Mouse (Mus musculus) olfactory bulb, adult 2 months (tissue): ENCODE data around the gene 3110009E18Rik. TPM values are rescaled to one million over a fixed set of nuclear protein-coding genes. Genes with fewer than 3 reads are reported as not detected.

Source experiments
- H3K27ac ChIP-seq: fragments of 200-500 bp; 2 replicates; pipeline ENCODE4 v1.5.1; 2012; ENCODE audit warnings: low read depth, low read length; ENCODE audit not compliant: insufficient read depth
- H3K4me1 ChIP-seq: fragments of 200-500 bp; 2 replicates; pipeline ENCODE4 v1.6.1; 2012; ENCODE audit warnings: low read length; ENCODE audit not compliant: control insufficient read depth, insufficient read depth
- H3K4me3 ChIP-seq: fragments of 200-500 bp; 2 replicates; pipeline ENCODE4 v1.5.1; 2012; ENCODE audit warnings: mild to moderate bottlenecking, low read depth, low read length, moderate library complexity; ENCODE audit not compliant: insufficient read depth
- CTCF ChIP-seq: fragments of 200-500 bp; IDR thresholded peaks from 2 replicates; pipeline ENCODE4 v1.5.1; 2012; ENCODE audit warnings: low read depth, mild to moderate bottlenecking, low read length, moderate library complexity; ENCODE audit not compliant: insufficient read depth
- POLR2A ChIP-seq: fragments of 200-500 bp; IDR thresholded peaks from 2 replicates; pipeline ENCODE4 v1.6.1; 2012; ENCODE audit warnings: mild to moderate bottlenecking, low read depth, low read length, moderate library complexity; ENCODE audit not compliant: insufficient read depth
- WGBS: fragments of 180-500 bp; shearing (Covaris S2); methylation state at CpG from one replicate; pipeline ENCODE4 v1.1.7; 2018; 5-methylcytosine and 5-hydroxymethylcytosine counted together
- polyA plus RNA-seq: library from polyadenylated mRNA; stranded (reverse); fragments of >200 nt; gene quantifications from 2 replicates; pipeline ENCODE4 v1.2.4, GENCODE M21; 2012; ENCODE audit warnings: low replicate concordance; ENCODE audit not compliant: missing spikeins, insufficient read depth, insufficient read length

Gene 3110009E18Rik
- polyA plus RNA-seq, result not detected in 2 replicates

DNA sequence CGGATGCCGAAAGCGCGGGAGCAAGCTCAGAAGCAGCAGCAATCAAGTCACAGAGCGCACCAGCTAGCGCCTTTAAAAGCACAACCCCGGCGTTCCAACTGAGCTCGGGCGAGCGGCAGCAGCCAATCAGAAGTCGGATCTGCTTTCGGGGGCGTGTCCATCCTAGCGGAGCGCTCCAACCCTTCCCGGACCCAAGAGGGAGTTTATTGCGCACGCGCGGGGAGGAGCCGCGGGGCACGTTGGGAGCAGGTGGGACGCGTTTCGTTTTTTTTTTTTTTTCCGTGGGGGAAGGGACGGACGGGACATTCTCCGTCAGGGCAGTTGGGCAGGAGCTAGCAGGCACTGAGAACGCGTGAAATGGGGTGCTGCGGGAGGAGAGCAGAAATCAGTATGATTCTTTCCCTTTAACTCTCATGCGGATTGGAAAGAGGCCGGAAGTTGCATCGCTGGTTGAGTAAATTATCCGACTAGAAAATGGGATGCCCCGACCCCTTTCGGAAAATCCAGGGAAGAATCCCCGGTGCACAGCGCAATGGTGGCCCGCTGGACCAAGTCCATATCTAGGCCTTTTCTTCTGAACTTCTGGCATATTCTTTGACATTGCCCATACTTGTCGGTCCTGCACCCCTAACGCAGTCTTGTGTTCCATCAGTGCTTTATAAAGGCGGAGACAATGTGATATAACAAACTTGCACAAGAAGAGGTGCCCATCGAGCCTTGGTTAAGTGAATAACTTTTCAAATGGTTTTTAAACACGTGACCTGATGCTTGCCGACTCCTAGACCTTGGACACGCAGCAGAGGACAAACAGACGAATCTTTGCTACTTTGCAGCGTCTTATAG, at the start of gene 3110009E18Rik, which contains the start of gene Dbi:
Gene 3110009E18Rik (plus strand): TSS at position 219 of the 843 bp plus-strand sequence.
Gene Dbi (minus strand): TSS at position 110 of the 843 bp plus-strand sequence.
- Histone ChIP-seq H3K27ac (peak within 1 kb of the TSS; percentile 89), H3K4me1 (peaks cover 23% of the 10 kb centered on the region), H3K4me3 (peak within 1 kb of the TSS; percentile 91)
- TF ChIP-seq CTCF (no peak), POLR2A (peak; percentile 84)
- under 1% methylated on average over 52 of the region's 52 CpGs for WGBS

DNA sequence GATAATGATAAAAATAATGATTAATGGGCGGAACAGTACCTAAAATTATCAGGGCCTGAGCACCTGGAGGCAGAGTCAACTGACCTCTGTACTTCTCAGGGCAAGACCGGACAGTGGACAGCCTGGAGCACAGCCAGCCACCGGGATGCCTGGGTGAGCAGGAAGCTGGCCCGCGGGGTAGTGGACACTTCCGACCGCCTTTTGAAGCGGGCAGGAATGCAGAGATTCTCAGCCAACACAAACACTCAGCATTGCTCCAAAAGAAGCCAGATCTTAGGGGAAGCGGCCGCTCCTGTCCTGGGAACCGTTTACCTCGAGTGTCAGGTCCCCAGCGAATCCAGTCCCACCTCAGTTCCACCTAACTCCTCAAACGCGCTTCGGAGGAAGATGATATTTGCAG, 48.1 kb upstream of the 3110009E18Rik start:
- WGBS, result 19% methylated on average over 16 of the region's 16 CpGs
- Histone ChIP-seq H3K4me1 (peaks cover 18% of the 10 kb centered on the region), H3K4me3 (peak overlapping the region; percentile 19; the same call in 1 of the 2 replicates), H3K27ac (no peak overlapping the region)
- no peak for TF ChIP-seq CTCF
- no peak for TF ChIP-seq POLR2A

DNA sequence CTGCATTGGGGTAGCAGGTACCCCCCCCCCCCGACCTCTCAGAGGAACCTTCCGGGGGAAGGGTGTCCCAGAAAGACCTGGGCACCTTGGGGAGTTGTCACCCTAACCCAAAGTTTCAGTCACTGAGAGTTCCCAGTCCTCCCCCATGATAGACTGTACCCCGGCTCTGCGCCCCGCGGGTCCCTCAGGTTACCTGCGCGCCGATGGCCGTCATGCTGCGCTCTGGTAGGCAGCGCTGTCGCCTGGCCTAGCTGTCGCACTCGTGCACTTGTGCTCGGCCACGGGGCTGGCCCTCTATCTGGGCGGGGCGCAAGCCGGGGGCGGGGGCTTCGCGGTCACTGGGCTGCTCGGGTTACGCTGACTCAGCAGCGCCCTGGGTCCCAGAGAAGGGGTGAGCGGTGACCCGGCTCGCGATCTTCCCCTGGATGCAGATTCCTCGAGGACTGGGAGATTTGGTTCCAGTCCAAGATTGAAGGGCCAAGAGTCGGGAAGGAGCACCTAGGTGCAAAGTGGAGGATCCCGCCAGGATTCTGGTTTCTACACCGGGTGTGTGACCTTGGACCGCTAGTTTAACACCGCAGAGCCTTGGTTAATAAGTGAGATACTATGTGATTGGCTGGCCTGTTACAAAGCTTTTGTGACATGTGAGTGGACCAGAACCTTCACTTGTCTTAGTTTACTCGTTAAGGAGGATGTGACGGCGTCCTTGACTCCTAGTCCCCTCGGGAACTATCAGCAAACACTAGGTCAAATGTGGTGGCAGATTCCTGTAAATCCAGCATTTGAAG, 47.3 kb upstream of the 3110009E18Rik start, which contains the start of gene Tmem37:
Gene Tmem37 (minus strand): TSS at position 556 of the 788 bp plus-strand sequence.
- Histone ChIP-seq H3K27ac (no peak within 1 kb of the TSS), H3K4me3 (peak within 1 kb of the TSS; percentile 19), H3K4me1 (peaks cover 18% of the 10 kb centered on the region)
- 12% methylated on average over 40 of the region's 40 CpGs for WGBS
- no peak for TF ChIP-seq CTCF
- no peak for TF ChIP-seq POLR2A

DNA sequence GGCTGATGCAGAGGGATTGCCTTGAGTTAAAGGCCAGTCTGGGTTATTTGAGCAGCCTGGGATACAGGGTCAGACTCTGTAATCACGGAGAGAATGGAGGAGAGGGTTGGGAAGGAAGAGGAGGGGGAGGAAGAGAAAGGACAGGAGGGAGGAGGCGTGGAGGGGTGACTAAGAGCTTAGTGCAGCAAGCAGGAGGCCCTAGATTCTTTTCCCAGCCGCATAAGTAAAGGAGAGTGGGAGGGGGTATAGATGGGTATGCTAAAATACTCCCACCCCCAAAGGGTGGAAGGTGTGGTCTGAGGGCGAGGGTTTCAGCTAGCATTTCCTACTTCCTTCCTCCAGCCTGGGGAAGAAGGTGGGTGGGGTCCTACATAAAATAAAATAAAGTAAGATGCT, 46.7 kb upstream of the 3110009E18Rik start:
- 27% methylated on average over 4 of the region's 4 CpGs for WGBS
- H3K27ac ChIP-seq, result no peak overlapping the region
- H3K4me3 ChIP-seq, result no peak overlapping the region
- H3K4me1 ChIP-seq, result peaks cover 18% of the 10 kb centered on the region
- TF ChIP-seq POLR2A (no peak), CTCF (no peak)

DNA sequence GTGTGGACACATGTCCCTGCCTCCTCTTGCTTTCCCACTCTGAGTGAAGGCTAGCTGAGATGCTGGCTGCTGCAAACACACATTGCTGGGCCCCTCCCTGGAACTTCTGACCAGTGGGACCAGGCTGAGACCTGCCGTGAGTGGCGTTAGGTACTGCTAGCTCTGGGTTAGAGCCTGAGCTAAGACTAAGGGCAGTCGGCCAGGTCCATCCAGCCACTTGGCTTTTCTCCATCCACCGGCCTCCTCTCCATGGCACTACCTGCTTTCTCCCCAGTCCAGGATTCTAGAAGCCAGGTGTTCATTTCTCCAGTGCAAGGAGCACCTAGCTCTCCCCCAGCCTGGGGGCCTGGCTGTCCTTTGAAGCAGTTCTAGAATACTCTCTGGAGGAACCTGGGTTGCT, 46.1 kb upstream of the 3110009E18Rik start:
- Histone ChIP-seq H3K4me1 (peaks cover 18% of the 10 kb centered on the region), H3K27ac (no peak overlapping the region), H3K4me3 (no peak overlapping the region)
- 85% methylated on average over 4 of the region's 4 CpGs for WGBS
- no peak for TF ChIP-seq CTCF
- TF ChIP-seq POLR2A, result no peak

DNA sequence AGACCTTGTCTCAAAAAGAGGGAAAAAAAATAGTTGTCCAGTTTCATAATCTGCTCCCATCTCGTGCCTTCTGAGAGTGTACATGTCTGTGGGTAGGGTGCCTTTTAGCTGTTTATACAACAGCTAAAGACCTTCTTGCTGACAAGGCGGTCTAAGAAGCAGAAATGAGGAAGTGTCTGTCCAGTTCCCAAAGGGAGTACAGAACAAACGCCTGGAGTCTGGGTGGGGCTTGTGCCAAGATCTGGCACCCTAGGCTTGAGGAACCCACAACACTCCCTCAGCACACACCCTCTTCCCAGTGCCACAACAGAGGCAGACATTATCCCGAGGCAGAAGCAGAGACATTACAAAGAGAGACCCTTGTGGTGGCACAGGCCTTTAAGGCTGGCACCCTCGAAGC, 45.5 kb upstream of the 3110009E18Rik start:
- no peak for TF ChIP-seq POLR2A
- TF ChIP-seq CTCF, result no peak
- WGBS, result 91% methylated on average over 5 of the region's 5 CpGs
- Histone ChIP-seq H3K4me3 (no peak overlapping the region), H3K27ac (no peak overlapping the region), H3K4me1 (peaks cover 18% of the 10 kb centered on the region)

DNA sequence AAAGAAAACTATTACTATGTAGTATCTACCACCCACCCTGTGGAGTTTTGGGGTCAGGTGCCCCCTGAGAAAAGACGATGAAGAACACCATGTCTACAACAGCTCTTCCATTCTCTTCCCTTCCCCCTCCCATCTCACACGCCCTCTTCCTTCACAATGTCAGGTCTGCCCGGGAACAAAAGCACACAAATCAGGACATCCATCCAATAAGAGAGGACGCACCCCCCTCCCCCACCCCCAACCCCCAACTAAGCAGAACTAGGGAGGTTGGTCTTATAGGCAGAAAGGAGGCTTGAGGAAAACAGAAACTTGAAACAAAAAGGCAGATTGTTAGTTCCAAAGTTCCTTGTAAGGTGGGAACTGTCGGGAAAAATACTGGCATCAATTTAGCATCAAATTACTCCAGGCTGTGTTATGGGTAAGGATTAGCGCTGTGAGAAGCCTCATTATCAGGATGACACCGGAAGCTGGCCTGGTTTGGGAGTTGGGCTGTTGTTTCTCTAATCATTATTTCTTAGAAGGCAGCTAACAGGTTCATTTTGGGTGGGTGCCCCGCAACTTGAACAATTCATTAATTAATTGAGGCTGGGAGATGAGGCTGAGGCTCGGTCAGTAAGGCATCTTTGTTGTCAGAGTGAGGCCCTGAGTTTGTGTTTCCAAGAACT, 43.1 kb upstream of the 3110009E18Rik start:
- WGBS, result 33% methylated on average over 9 of the region's 9 CpGs
- H3K4me1 ChIP-seq, result peaks cover 18% of the 10 kb centered on the region
- no peak overlapping the region for H3K4me3 ChIP-seq
- TF ChIP-seq POLR2A (no peak), CTCF (no peak)
- no peak overlapping the region for H3K27ac ChIP-seq

DNA sequence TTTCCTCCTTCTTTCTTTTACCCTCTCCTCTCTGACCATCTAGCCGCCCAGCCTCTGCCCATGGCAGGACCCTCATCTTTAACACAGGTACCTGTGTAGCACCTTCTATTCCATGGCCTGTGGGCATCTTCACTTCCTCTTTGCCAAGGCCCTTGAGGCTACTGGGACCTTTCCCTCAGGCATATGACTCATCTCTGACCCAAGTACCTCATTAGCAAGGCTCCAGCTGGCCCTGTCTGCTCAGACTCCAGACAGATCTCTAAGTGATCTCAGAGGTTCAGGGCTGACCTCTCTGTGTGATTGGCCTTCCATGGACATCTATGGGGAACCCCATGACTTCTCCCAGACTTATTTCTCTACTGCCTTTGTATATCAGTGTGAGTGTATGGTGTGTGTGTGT, 40.4 kb upstream of the 3110009E18Rik start:
- Histone ChIP-seq H3K27ac (no peak overlapping the region), H3K4me3 (no peak overlapping the region), H3K4me1 (peaks cover 6% of the 10 kb centered on the region)
- TF ChIP-seq POLR2A (no peak), CTCF (no peak)
- 94% methylated on average over 1 of the region's 1 CpGs for WGBS
